Comparison of ENCODE assay signal across 20 mouse cellular contexts in genomic region chr3:137563541-137564080, GRCm38 (mm10). TPM values are rescaled to one million over a fixed set of nuclear protein-coding genes. Genes with fewer than 3 reads are reported as not detected.
DNase-seq lines count a peak whose midpoint lies in the region; ATAC-seq and TF ChIP-seq lines count a peak whose summit lies in the region.
"Had no signal": no experiment of that assay in that cellular context is flagged by ENCODE, and none has a peak within 500 bp of the region (broad histone marks: within the 10 kb centered on the region; RNA-seq: fewer than 3 reads in every experiment).

No protein-coding gene starts in this region.

- ATAC-seq in forebrain, postnatal 0 days, result no peak
- ATAC-seq in forebrain, embryonic 16.5 days, result no peak
- ATAC-seq in megakaryocyte-erythroid progenitor cell, adult 5-6 weeks (replicated peaks; ENCODE audit: low FRiP score, low TSS enrichment, poor library complexity, severe bottlenecking), result no peak
- ATAC-seq: activated CD4-positive, CD25-positive, alpha-beta regulatory T cell, adult 4 months; forebrain, embryonic 15.5 days; hindbrain, postnatal 0 days; Patski had no signal

- no peak overlapping the region for H3K4me2 ChIP-seq in forebrain, postnatal 0 days (ENCODE audit: low read depth)
- H3K4me2 ChIP-seq in forebrain, embryonic 16.5 days (ENCODE audit: low read length), result no peak overlapping the region
- H3K4me2 ChIP-seq: forebrain, embryonic 15.5 days; hindbrain, embryonic 13.5 days had no signal

- no peak overlapping the region for H3K27ac ChIP-seq in forebrain, postnatal 0 days (ENCODE audit: low read depth, low read length)
- H3K27ac ChIP-seq in forebrain, embryonic 16.5 days (ENCODE audit: low read length), result no peak overlapping the region
- H3K27ac ChIP-seq: forebrain, embryonic 15.5 days; heart, embryonic 10.5 days; hindbrain, embryonic 13.5 days; hindbrain, postnatal 0 days had no signal

- peak; percentile 12 for DNase-seq in forebrain, postnatal 0 days
- peak; percentile 48 for DNase-seq in heart, adult 11 months
- no peak for DNase-seq in heart, postnatal 10 days
- peak; percentile 45 for DNase-seq in brain, adult 2 months (ENCODE audit: low read depth, low spot score)
- no peak for DNase-seq in spleen, postnatal 10 days (ENCODE audit: low spot score in 2 of 2)
- DNase-seq: adrenal gland, postnatal 14 days; cerebellum, adult 18-20 months; cerebellum, adult 9-11 months; cerebellum, postnatal 36 days; gastrocnemius, postnatal 36 days; heart, adult 18-20 months; heart, postnatal 14 days had no signal

- H3K4me1 ChIP-seq in forebrain, postnatal 0 days (ENCODE audit: insufficient read depth), result no peaks in the 10 kb centered on the region
- peaks cover 15% of the 10 kb centered on the region for H3K4me1 ChIP-seq in forebrain, embryonic 16.5 days (replicated peaks; ENCODE audit: control insufficient read depth, insufficient read depth, low read length)
- H3K4me1 ChIP-seq: heart, embryonic 10.5 days had no signal

- TF ChIP-seq CTCF in forebrain, postnatal 0 days (IDR thresholded peaks at IDR 0.05; ENCODE audit: low read depth), result no peak

- H3K9ac ChIP-seq in forebrain, postnatal 0 days, result no peak overlapping the region
- no peak overlapping the region for H3K9ac ChIP-seq in forebrain, embryonic 16.5 days (replicated peaks; ENCODE audit: low read depth, low read length)
- H3K9ac ChIP-seq: forebrain, embryonic 15.5 days; hindbrain, embryonic 13.5 days had no signal

- no peaks in the 10 kb centered on the region for H3K9me3 ChIP-seq in forebrain, postnatal 0 days (ENCODE audit: low read length)
- no peaks in the 10 kb centered on the region for H3K9me3 ChIP-seq in forebrain, embryonic 16.5 days (ENCODE audit: control insufficient read depth, low read length)
- H3K9me3 ChIP-seq: forebrain, embryonic 15.5 days; heart, embryonic 10.5 days; hindbrain, embryonic 13.5 days had no signal

- no peak overlapping the region for H3K4me3 ChIP-seq in forebrain, postnatal 0 days (ENCODE audit: low read depth, low read length)
- H3K4me3 ChIP-seq in forebrain, embryonic 16.5 days (replicated peaks; ENCODE audit: low read length), result no peak overlapping the region
- H3K4me3 ChIP-seq: forebrain, embryonic 15.5 days; heart, embryonic 10.5 days; hindbrain, embryonic 13.5 days had no signal

- H3K36me3 ChIP-seq in forebrain, postnatal 0 days (ENCODE audit: insufficient read depth), result no peaks in the 10 kb centered on the region
- H3K36me3 ChIP-seq in forebrain, embryonic 16.5 days (ENCODE audit: control insufficient read depth, insufficient read depth), result no peaks in the 10 kb centered on the region
- H3K36me3 ChIP-seq: forebrain, embryonic 15.5 days; heart, embryonic 10.5 days; hindbrain, embryonic 13.5 days had no signal

- 73% methylated on average over 6 of the region's 6 CpGs for WGBS in forebrain, postnatal 0 days
- WGBS in forebrain, embryonic 16.5 days, result 86% methylated on average over 6 of the region's 6 CpGs

- intact Hi-C loops in heart, postnatal 10 days (cut with DNase I), result no loop called here

- no peaks in the 10 kb centered on the region for H3K27me3 ChIP-seq in forebrain, postnatal 0 days (ENCODE audit: insufficient read depth, low read length)
- H3K27me3 ChIP-seq in forebrain, embryonic 16.5 days (replicated peaks; ENCODE audit: control insufficient read depth, insufficient read depth, low read length), result no peaks in the 10 kb centered on the region
- H3K27me3 ChIP-seq: forebrain, embryonic 15.5 days; hindbrain, embryonic 13.5 days; Patski had no signal

RNA-seq across cellular contexts. Expression of gene Ddit4l, which starts 57.8 kb away (rescaled TPM):
- total RNA-seq in forebrain, postnatal 0 days (2014; rRNA removed), result 1.8 and 4.6 TPM in 2 replicates
- polyA plus RNA-seq in forebrain, postnatal 0 days (2015; fragmentation: Nextera tagmentation; extraction: Ambion mirVana), result 5.5 and 5.6 TPM in 2 replicates
- polyA plus RNA-seq in forebrain, embryonic 16.5 days (2015; fragmentation: Nextera tagmentation; extraction: Ambion mirVana), result 6.1 and 6.7 TPM in 2 replicates
- total RNA-seq in heart, postnatal 10 days (2021), result 1 to 10 TPM in 1 of 2 experiments, under 1 TPM in 1; 0.67 to 1.6 TPM
- total RNA-seq in megakaryocyte-erythroid progenitor cell, adult 5-6 weeks (2014; fragmentation: Nextera tagmentation), result not detected in 2 replicates
- total RNA-seq in megakaryocyte-erythroid progenitor cell, adult 5-6 weeks (2017), result not detected in 2 replicates

Comparison
In these comparisons a context has a peak if more than half of its experiments do, and no peak if none do; other contexts are left out.
1. DNase-seq: peak in forebrain, postnatal 0 days (single experiment), heart, adult 11 months (single experiment) and brain, adult 2 months (single experiment); none in heart, postnatal 10 days (0 of 2) and spleen, postnatal 10 days (0 of 2).